Mouse (Mus musculus) stomach, postnatal 0 days (tissue): ENCODE measurements around the gene Cngb1.

ENCODE experiments used
- CTCF ChIP-seq: IDR thresholded peaks from 2 replicates; pipeline ENCODE4 v1.5.1; 2016; ENCODE audit warnings: antibody characterized with exemption, low read depth, mild to moderate bottlenecking, moderate library complexity
- EP300 ChIP-seq: optimal IDR thresholded peaks from 2 replicates; pipeline ENCODE3; 2016; ENCODE audit warnings: antibody characterized with exemption

- TF ChIP-seq CTCF, result no peak
- TF ChIP-seq EP300, result no peak
Measured at GRCm38 (mm10) chr8:95202649-95203275, 103.6 kb downstream of the Cngb1 start, which contains the start of gene Kifc3.
